14 mouse cellular contexts compared by ENCODE assay signal in genomic region chr3:121443861-121444271, GRCm38 (mm10). TPM values are rescaled to one million over a fixed set of nuclear protein-coding genes. Genes with fewer than 3 reads are reported as not detected.
DNase-seq lines count a peak whose midpoint lies in the region; ATAC-seq and TF ChIP-seq lines count a peak whose summit lies in the region.
"Had no signal": no experiment of that assay in that cellular context is flagged by ENCODE, and none has a peak within 500 bp of the region (broad histone marks: within the 10 kb centered on the region; RNA-seq: fewer than 3 reads in every experiment).

No protein-coding gene starts in this region.

- no peaks in the 10 kb centered on the region for H3K27me3 ChIP-seq in heart, embryonic 15.5 days
- H3K27me3 ChIP-seq in thymus, adult 2 months (ENCODE audit: control insufficient read depth, insufficient read depth, low read length), result no peaks in the 10 kb centered on the region
- H3K27me3 ChIP-seq: CH12.LX; forebrain, embryonic 12.5 days; intestine, embryonic 15.5 days; megakaryocyte, embryonic 14.5 days had no signal

- no peak for DNase-seq in heart, adult 18-20 months
- peak; percentile 15 for DNase-seq in thymus, adult 2 months
- DNase-seq in thymus, adult 18-20 months, result no peak
- peak; percentile 81 for DNase-seq in fat pad, adult 2 months (ENCODE audit: extremely low read depth, low read depth, low spot score)
- no peak for DNase-seq in adipocyte (ENCODE audit: low spot score)
- no peak for DNase-seq in layer of hippocampus, postnatal 10 days (ENCODE audit: low spot score in 2 of 2)
- DNase-seq: cerebellum, adult 9-11 months; right cerebral cortex, postnatal 14 days had no signal

- WGBS in heart, embryonic 15.5 days, result 64% methylated on average over 4 of the region's 4 CpGs
- WGBS in thymus, adult 2 months, result 4% methylated on average over 4 of the region's 4 CpGs

- no peaks in the 10 kb centered on the region for H3K9me3 ChIP-seq in heart, embryonic 15.5 days (replicated peaks)
- H3K9me3 ChIP-seq: intestine, embryonic 15.5 days; megakaryocyte, embryonic 14.5 days had no signal

- no peak overlapping the region for H3K4me2 ChIP-seq in heart, embryonic 15.5 days
- H3K4me2 ChIP-seq: forebrain, embryonic 12.5 days; intestine, embryonic 15.5 days; liver, embryonic 11.5 days had no signal

- H3K27ac ChIP-seq in heart, embryonic 15.5 days, result peak overlapping the region; percentile 25; the same call in 1 of the 2 replicates
- H3K27ac ChIP-seq in thymus, adult 2 months (ENCODE audit: control insufficient read depth, insufficient read depth, low read length), result no peak overlapping the region; the same call in 1 of the 2 replicates
- H3K27ac ChIP-seq: forebrain, embryonic 12.5 days; intestine, embryonic 15.5 days had no signal

- H3K4me1 ChIP-seq in heart, embryonic 15.5 days (replicated peaks), result peaks cover 68% of the 10 kb centered on the region
- peaks cover 36% of the 10 kb centered on the region for H3K4me1 ChIP-seq in thymus, adult 2 months (replicated peaks; ENCODE audit: control insufficient read depth, insufficient read depth, low read length)

- no peak for ATAC-seq in heart, embryonic 15.5 days (replicated peaks; ENCODE audit: insufficient number of reproducible peaks, insufficient read depth, low FRiP score, low read depth)
- ATAC-seq: intestine, embryonic 15.5 days had no signal

- TF ChIP-seq CTCF in thymus, adult 2 months (IDR thresholded peaks at IDR 0.05; ENCODE audit: borderline replicate concordance, control insufficient read depth, extremely low read depth, insufficient read depth, low read length, poor library complexity), result no peak

- H3K9ac ChIP-seq in heart, embryonic 15.5 days, result no peak overlapping the region
- H3K9ac ChIP-seq: forebrain, embryonic 12.5 days; intestine, embryonic 15.5 days had no signal

- H3K36me3 ChIP-seq in heart, embryonic 15.5 days, result no peaks in the 10 kb centered on the region
- no peaks in the 10 kb centered on the region for H3K36me3 ChIP-seq in thymus, adult 2 months (ENCODE audit: control insufficient read depth, insufficient read depth, low read length)

- H3K4me3 ChIP-seq in heart, embryonic 15.5 days, result no peak overlapping the region
- H3K4me3 ChIP-seq in thymus, adult 2 months (ENCODE audit: control insufficient read depth, insufficient read depth, low read length), result no peak overlapping the region
- H3K4me3 ChIP-seq: forebrain, embryonic 12.5 days; intestine, embryonic 15.5 days; megakaryocyte, embryonic 14.5 days had no signal

- TF ChIP-seq POLR2A in thymus, adult 2 months (IDR thresholded peaks at IDR 0.05; ENCODE audit: control insufficient read depth, extremely low read depth, insufficient read depth, low read length, poor library complexity), result no peak

RNA-seq across cellular contexts. Expression of gene Cnn3, which starts 17.6 kb away (rescaled TPM):
- polyA plus RNA-seq in heart, embryonic 15.5 days (2015; fragmentation: Nextera tagmentation; extraction: Ambion mirVana), result 341 and 401 TPM in 2 replicates
- total RNA-seq in heart, adult 18-20 months (2021), result 10 to 100 TPM; 37.4 to 41.5 TPM
- polyA plus RNA-seq in thymus, adult 2 months (2012; rRNA removed), result 199 and 212 TPM in 2 replicates
- 100 to 1,000 TPM; 128 to 134 TPM for total RNA-seq in layer of hippocampus, postnatal 10 days (2021)

Comparison
In these comparisons a context has a peak if more than half of its experiments do, and no peak if none do; other contexts are left out.
1. DNase-seq: peak in thymus, adult 2 months (single experiment) and fat pad, adult 2 months (single experiment); none in heart, adult 18-20 months (0 of 2), thymus, adult 18-20 months (0 of 2), adipocyte (single experiment) and layer of hippocampus, postnatal 10 days (0 of 2).